Mouse (Mus musculus): Measurements from ENCODE around the gene Nmrk2. TPM values are rescaled to one million over a fixed set of nuclear protein-coding genes. Genes with fewer than 3 reads are reported as not detected.
"Not testable (repeated sequence)": the region's sequence is repeated elsewhere in the genome, so short reads cannot be mapped to it uniquely, and the experiment has no call there.

Gene Nmrk2
- polyA plus RNA-seq, 1 experiment, result not detected

GRCm38 (mm10) chr10:81230438-81231332 lies 28.8 kb upstream of the Nmrk2 start, which contains the start of gene Atcay:
TSS of gene Atcay (minus strand) at chr10:81230833.
- TF ChIP-seq POLR2A (IDR thresholded peaks at IDR 0.05; ENCODE audit: control insufficient read depth, low read depth, low read length), result no peak
- peak; percentile 27; the same call in 1 of the 2 replicates for TF ChIP-seq CTCF (IDR thresholded peaks at IDR 0.05; ENCODE audit: control insufficient read depth, insufficient read depth, insufficient replicate concordance, low read depth, low read length)
- Histone ChIP-seq H3K4me1 (ENCODE audit: control insufficient read depth, insufficient read depth, low read length) (peaks cover 8% of the 10 kb centered on the region), H3K27ac (ENCODE audit: control insufficient read depth, insufficient read depth, low read depth, low read length) (no peak within 1 kb of the TSS), H3K4me3 (ENCODE audit: control insufficient read depth, low read depth, low read length) (no peak within 1 kb of the TSS), H3K36me3 (ENCODE audit: control insufficient read depth, insufficient read depth, low read length) (no peaks in the 10 kb centered on the region), H3K27me3 (ENCODE audit: control insufficient read depth, insufficient read depth, low read length) (no peaks in the 10 kb centered on the region)

DNA sequence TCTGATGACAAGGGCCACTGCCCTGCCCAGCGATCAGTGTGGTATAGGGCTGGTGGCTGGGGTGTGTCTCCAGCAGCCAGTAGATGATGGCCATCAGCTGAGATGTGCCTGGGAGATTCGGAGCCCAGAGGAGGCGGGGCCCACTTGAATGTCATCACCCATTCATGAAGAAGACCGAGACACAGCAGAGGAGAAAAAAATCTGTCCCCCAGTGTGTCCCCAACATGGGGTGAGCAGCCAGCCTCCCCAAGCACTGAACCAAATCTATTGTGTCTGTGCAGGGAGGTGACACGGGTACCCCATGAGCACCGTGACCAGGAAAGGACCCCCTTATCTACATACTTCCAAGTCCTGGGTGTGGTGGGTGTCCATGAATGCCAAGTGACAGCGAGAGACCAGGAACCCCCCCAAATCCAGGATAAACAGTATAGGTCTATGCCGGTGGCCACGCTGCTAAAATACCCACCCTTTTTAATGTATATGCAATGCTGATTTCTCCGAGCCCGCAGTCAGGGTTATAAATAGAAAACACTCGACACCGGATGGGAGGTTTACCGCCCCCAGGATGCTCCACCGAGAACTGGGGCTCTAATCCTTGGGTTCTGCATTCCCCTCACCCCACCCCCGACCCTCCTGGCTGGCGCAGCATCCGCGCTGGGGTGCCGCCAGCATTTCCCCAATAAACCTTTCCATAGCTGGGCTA lies 28.0 kb upstream of the Nmrk2 start:
- Histone ChIP-seq H3K27me3 (ENCODE audit: control insufficient read depth, insufficient read depth, low read length) (no peaks in the 10 kb centered on the region), H3K27ac (ENCODE audit: control insufficient read depth, insufficient read depth, low read depth, low read length) (no peak overlapping the region)

DNA sequence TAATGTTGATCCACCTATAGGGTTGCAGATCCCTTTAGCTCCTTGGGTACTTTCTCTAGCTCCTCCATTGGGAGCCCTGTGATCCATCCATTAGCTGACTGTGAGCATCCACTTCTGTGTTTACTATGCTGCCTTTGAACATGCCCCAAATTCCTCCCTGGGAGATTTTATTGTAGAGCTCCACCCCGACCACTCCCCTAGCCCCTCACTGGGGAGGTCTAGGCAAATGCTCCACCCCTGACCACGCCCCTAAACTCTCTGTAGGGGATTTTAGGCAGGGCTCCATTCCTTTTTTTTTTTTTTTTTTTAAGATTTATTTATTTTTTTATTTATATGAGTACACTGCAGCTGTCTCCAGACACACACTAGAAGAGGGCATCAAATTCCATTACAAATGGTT lies 21.9 kb upstream of the Nmrk2 start:
- not testable (repeated sequence) for H3K27ac ChIP-seq (ENCODE audit: control insufficient read depth, insufficient read depth, low read depth, low read length); H3K36me3 ChIP-seq (ENCODE audit: control insufficient read depth, insufficient read depth, low read length); H3K4me3 ChIP-seq (ENCODE audit: control insufficient read depth, low read depth, low read length); H3K4me1 ChIP-seq (ENCODE audit: control insufficient read depth, insufficient read depth, low read length); H3K27me3 ChIP-seq (ENCODE audit: control insufficient read depth, insufficient read depth, low read length)

More for the DNA sequence above, 28.0 kb upstream of the Nmrk2 start:
- no peaks in the 10 kb centered on the region for H3K36me3 ChIP-seq (ENCODE audit: control insufficient read depth, insufficient read depth, low read length)
- TF ChIP-seq POLR2A (IDR thresholded peaks at IDR 0.05; ENCODE audit: control insufficient read depth, low read depth, low read length), result no peak
- no peak for TF ChIP-seq CTCF (IDR thresholded peaks at IDR 0.05; ENCODE audit: control insufficient read depth, insufficient read depth, insufficient replicate concordance, low read depth, low read length)
- H3K4me3 ChIP-seq (ENCODE audit: control insufficient read depth, low read depth, low read length), result no peak overlapping the region
- H3K4me1 ChIP-seq (ENCODE audit: control insufficient read depth, insufficient read depth, low read length), result peaks cover 8% of the 10 kb centered on the region

- Histone ChIP-seq H3K4me3 (ENCODE audit: control insufficient read depth, low read depth, low read length) (no peak overlapping the region), H3K36me3 (ENCODE audit: control insufficient read depth, insufficient read depth, low read length) (no peaks in the 10 kb centered on the region), H3K27ac (ENCODE audit: control insufficient read depth, insufficient read depth, low read depth, low read length) (no peak overlapping the region), H3K4me1 (ENCODE audit: control insufficient read depth, insufficient read depth, low read length) (no peaks in the 10 kb centered on the region), H3K27me3 (ENCODE audit: control insufficient read depth, insufficient read depth, low read length) (no peaks in the 10 kb centered on the region)
- TF ChIP-seq CTCF (IDR thresholded peaks at IDR 0.05; ENCODE audit: control insufficient read depth, insufficient read depth, insufficient replicate concordance, low read depth, low read length) (no peak), POLR2A (IDR thresholded peaks at IDR 0.05; ENCODE audit: control insufficient read depth, low read depth, low read length) (no peak)
Observed at GRCm38 (mm10) chr10:81221402-81222015, 19.7 kb upstream of the Nmrk2 start.

DNA sequence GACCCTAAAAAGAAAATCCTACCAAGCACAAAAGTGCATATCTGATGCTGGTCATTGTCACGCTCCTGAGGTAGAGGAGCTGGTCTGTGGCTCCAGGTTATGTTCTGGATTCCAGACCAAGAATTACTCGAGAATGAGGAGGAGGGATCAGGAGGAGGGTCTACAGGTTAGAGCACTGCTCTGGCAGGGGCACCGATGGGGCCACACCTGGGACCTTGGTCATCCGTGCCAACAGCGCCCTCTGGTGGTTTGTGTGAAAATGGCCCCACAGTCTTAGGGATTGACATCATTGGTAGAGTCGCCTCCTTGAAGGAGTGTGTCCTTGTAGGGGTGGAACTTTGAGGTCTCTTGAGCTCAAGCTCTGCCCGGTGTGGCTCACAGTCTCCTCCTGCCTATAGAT lies 16.1 kb upstream of the Nmrk2 start:
- Histone ChIP-seq H3K4me1 (ENCODE audit: control insufficient read depth, insufficient read depth, low read length) (no peaks in the 10 kb centered on the region), H3K27me3 (ENCODE audit: control insufficient read depth, insufficient read depth, low read length) (no peaks in the 10 kb centered on the region), H3K27ac (ENCODE audit: control insufficient read depth, insufficient read depth, low read depth, low read length) (no peak overlapping the region), H3K4me3 (ENCODE audit: control insufficient read depth, low read depth, low read length) (no peak overlapping the region), H3K36me3 (ENCODE audit: control insufficient read depth, insufficient read depth, low read length) (no peaks in the 10 kb centered on the region)
- peak; percentile 95 for TF ChIP-seq CTCF (IDR thresholded peaks at IDR 0.05; ENCODE audit: control insufficient read depth, insufficient read depth, insufficient replicate concordance, low read depth, low read length)
- no peak for TF ChIP-seq POLR2A (IDR thresholded peaks at IDR 0.05; ENCODE audit: control insufficient read depth, low read depth, low read length)

DNA sequence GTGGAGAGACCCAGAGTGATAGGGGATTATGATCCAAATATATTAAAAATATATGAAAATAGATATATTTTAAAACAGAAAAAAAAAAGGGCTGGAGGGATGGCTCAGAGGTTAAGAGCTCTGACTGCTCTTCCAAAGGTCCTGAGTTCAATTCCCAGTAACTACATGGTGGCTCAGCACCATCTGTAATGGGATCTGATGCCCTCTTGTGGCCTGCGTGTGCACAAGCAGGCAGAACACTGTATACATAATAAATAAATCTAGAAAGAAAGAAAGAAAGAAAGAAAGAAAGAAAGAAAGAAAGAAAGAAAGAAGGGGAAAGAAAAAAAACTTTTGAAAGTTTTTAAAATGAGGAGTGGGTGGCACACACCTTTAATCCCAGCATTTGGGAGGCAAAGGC lies 15.4 kb upstream of the Nmrk2 start:
- H3K27ac ChIP-seq (ENCODE audit: control insufficient read depth, insufficient read depth, low read depth, low read length); H3K4me3 ChIP-seq (ENCODE audit: control insufficient read depth, low read depth, low read length); H3K4me1 ChIP-seq (ENCODE audit: control insufficient read depth, insufficient read depth, low read length); H3K27me3 ChIP-seq (ENCODE audit: control insufficient read depth, insufficient read depth, low read length); H3K36me3 ChIP-seq (ENCODE audit: control insufficient read depth, insufficient read depth, low read length): not testable (repeated sequence)

GRCm38 (mm10) chr10:81216810-81217209 lies 15.0 kb upstream of the Nmrk2 start:
- Histone ChIP-seq H3K27me3 (ENCODE audit: control insufficient read depth, insufficient read depth, low read length) (no peaks in the 10 kb centered on the region), H3K4me3 (ENCODE audit: control insufficient read depth, low read depth, low read length) (no peak overlapping the region), H3K36me3 (ENCODE audit: control insufficient read depth, insufficient read depth, low read length) (no peaks in the 10 kb centered on the region), H3K27ac (ENCODE audit: control insufficient read depth, insufficient read depth, low read depth, low read length) (no peak overlapping the region), H3K4me1 (ENCODE audit: control insufficient read depth, insufficient read depth, low read length) (peaks cover 4% of the 10 kb centered on the region)
- TF ChIP-seq POLR2A (IDR thresholded peaks at IDR 0.05; ENCODE audit: control insufficient read depth, low read depth, low read length) (no peak), CTCF (IDR thresholded peaks at IDR 0.05; ENCODE audit: control insufficient read depth, insufficient read depth, insufficient replicate concordance, low read depth, low read length) (no peak)

All from testis, adult 2 months (tissue).